In genomic region chr7:114090892-114091545, GRCm38 (mm10) we compare ENCODE assay signal across 18 mouse cellular contexts. TPM values are rescaled to one million over a fixed set of nuclear protein-coding genes. Genes with fewer than 3 reads are reported as not detected.
DNase-seq lines count a peak whose midpoint lies in the region; ATAC-seq lines count a peak whose summit lies in the region.
"Had no signal": no experiment of that assay in that cellular context is flagged by ENCODE, and none has a peak within 500 bp of the region (broad histone marks: within the 10 kb centered on the region; RNA-seq: fewer than 3 reads in every experiment).

No protein-coding gene starts in this region.

- ATAC-seq in intestine, embryonic 16.5 days: peak; percentile 19; the same call in 1 of the 2 replicates
- no peak for ATAC-seq in intestine, embryonic 15.5 days
- ATAC-seq in forebrain, embryonic 16.5 days: no peak
- ATAC-seq: forebrain, embryonic 14.5 days had no signal

- H3K27me3 ChIP-seq in intestine, embryonic 16.5 days (replicated peaks; ENCODE audit: control insufficient read depth, insufficient read depth, low read length): no peaks in the 10 kb centered on the region
- H3K27me3 ChIP-seq in intestine, embryonic 15.5 days (replicated peaks): no peaks in the 10 kb centered on the region
- H3K27me3 ChIP-seq in forebrain, embryonic 16.5 days (replicated peaks; ENCODE audit: control insufficient read depth, insufficient read depth, low read length): no peaks in the 10 kb centered on the region
- H3K27me3 ChIP-seq: heart, embryonic 12.5 days had no signal

- 52% methylated on average over 10 of the region's 10 CpGs for WGBS in intestine, embryonic 16.5 days
- WGBS in intestine, embryonic 15.5 days: 45% methylated on average over 10 of the region's 10 CpGs
- 66% methylated on average over 10 of the region's 10 CpGs for WGBS in forebrain, embryonic 16.5 days

- H3K4me3 ChIP-seq in intestine, embryonic 16.5 days (ENCODE audit: low read length): no peak overlapping the region
- H3K4me3 ChIP-seq in intestine, embryonic 15.5 days (replicated peaks): no peak overlapping the region
- H3K4me3 ChIP-seq in forebrain, embryonic 16.5 days (replicated peaks; ENCODE audit: low read length): no peak overlapping the region
- H3K4me3 ChIP-seq: embryonic facial prominence, embryonic 10.5 days; heart, adult 2 months; heart, embryonic 12.5 days; hindbrain, embryonic 10.5 days had no signal

- H3K36me3 ChIP-seq in intestine, embryonic 16.5 days (ENCODE audit: control insufficient read depth, insufficient read depth, low read length): no peaks in the 10 kb centered on the region
- H3K36me3 ChIP-seq in intestine, embryonic 15.5 days: no peaks in the 10 kb centered on the region
- no peaks in the 10 kb centered on the region for H3K36me3 ChIP-seq in forebrain, embryonic 16.5 days (ENCODE audit: control insufficient read depth, insufficient read depth)
- H3K36me3 ChIP-seq: embryonic facial prominence, embryonic 10.5 days; heart, embryonic 12.5 days; hindbrain, embryonic 10.5 days had no signal

- H3K9me3 ChIP-seq in intestine, embryonic 16.5 days (ENCODE audit: control insufficient read depth, low read length): no peaks in the 10 kb centered on the region
- no peaks in the 10 kb centered on the region for H3K9me3 ChIP-seq in intestine, embryonic 15.5 days
- no peaks in the 10 kb centered on the region for H3K9me3 ChIP-seq in forebrain, embryonic 16.5 days (ENCODE audit: control insufficient read depth, low read length)
- H3K9me3 ChIP-seq: embryonic facial prominence, embryonic 10.5 days; heart, embryonic 12.5 days; hindbrain, embryonic 10.5 days had no signal

- peak overlapping the region; percentile 37 for H3K27ac ChIP-seq in intestine, embryonic 16.5 days (ENCODE audit: low read length)
- no peak overlapping the region for H3K27ac ChIP-seq in intestine, embryonic 15.5 days
- H3K27ac ChIP-seq in forebrain, embryonic 16.5 days (ENCODE audit: low read length): no peak overlapping the region
- H3K27ac ChIP-seq: embryonic facial prominence, embryonic 10.5 days; heart, adult 2 months; hindbrain, embryonic 10.5 days; hindbrain, embryonic 14.5 days had no signal

- no peak overlapping the region for H3K4me2 ChIP-seq in intestine, embryonic 16.5 days (ENCODE audit: low read depth, low read length)
- no peak overlapping the region for H3K4me2 ChIP-seq in intestine, embryonic 15.5 days (replicated peaks)
- no peak overlapping the region for H3K4me2 ChIP-seq in forebrain, embryonic 16.5 days (ENCODE audit: low read length)
- H3K4me2 ChIP-seq: heart, embryonic 12.5 days; hindbrain, embryonic 14.5 days had no signal

- H3K4me1 ChIP-seq in intestine, embryonic 16.5 days (ENCODE audit: control insufficient read depth, insufficient read depth, low read length): peaks cover 43% of the 10 kb centered on the region
- H3K4me1 ChIP-seq in intestine, embryonic 15.5 days (replicated peaks): peaks cover 16% of the 10 kb centered on the region
- H3K4me1 ChIP-seq in forebrain, embryonic 16.5 days (replicated peaks; ENCODE audit: control insufficient read depth, insufficient read depth, low read length): no peaks in the 10 kb centered on the region; the same call in 1 of the 2 replicates

- peak; percentile 43 for DNase-seq in thymus, postnatal 0 days (ENCODE audit: low spot score)
- DNase-seq in thymus, postnatal 14 days: no peak
- DNase-seq in induced T-regulatory cell, adult 2 months (ENCODE audit: low read depth): peak; percentile 69
- DNase-seq in natural killer cell, adult 2 months (ENCODE audit: low spot score in 2 of 2): no peak
- no peak for DNase-seq in Muller cell, postnatal 12 days (ENCODE audit: inconsistent ontology term)
- DNase-seq: adrenal gland, adult 2 months; adrenal gland, postnatal 36 days; cerebellum, postnatal 10 days; gastrocnemius, postnatal 10 days; heart, adult 2 months had no signal

- H3K9ac ChIP-seq in intestine, embryonic 16.5 days (ENCODE audit: low read depth, low read length): peak overlapping the region; percentile 21; the same call in 1 of the 2 replicates
- H3K9ac ChIP-seq in intestine, embryonic 15.5 days: no peak overlapping the region
- no peak overlapping the region for H3K9ac ChIP-seq in forebrain, embryonic 16.5 days (replicated peaks; ENCODE audit: low read depth, low read length)
- H3K9ac ChIP-seq: heart, embryonic 12.5 days; hindbrain, embryonic 14.5 days had no signal

RNA-seq across cellular contexts. Expression of gene Rras2, which starts 26.6 kb away (rescaled TPM):
- polyA plus RNA-seq in intestine, embryonic 16.5 days (2015; fragmentation: Nextera tagmentation; extraction: Ambion mirVana): 20.6 and 21.2 TPM in 2 replicates
- 26.6 and 26.8 TPM in 2 replicates for polyA plus RNA-seq in intestine, embryonic 15.5 days (2015; fragmentation: Nextera tagmentation; extraction: Ambion mirVana)
- polyA plus RNA-seq in thymus, postnatal 0 days (2015; fragmentation: Nextera tagmentation; extraction: Ambion mirVana): 56.8 and 58.2 TPM in 2 replicates
- polyA plus RNA-seq in forebrain, embryonic 16.5 days (2015; fragmentation: Nextera tagmentation; extraction: Ambion mirVana): 23.6 and 23.8 TPM in 2 replicates

Comparison
In these comparisons a context has a peak if more than half of its experiments do, and no peak if none do; other contexts are left out.
1. DNase-seq: peak in thymus, postnatal 0 days (single experiment) and induced T-regulatory cell, adult 2 months (single experiment); none in thymus, postnatal 14 days (single experiment), natural killer cell, adult 2 months (0 of 2) and Muller cell, postnatal 12 days (single experiment).